Mouse (Mus musculus) lung, postnatal 0 days (tissue): ENCODE measurements around the gene Dynlt1b. TPM values are rescaled to one million over a fixed set of nuclear protein-coding genes. Genes with fewer than 3 reads are reported as not detected.
"Not testable (repeated sequence)": the region's sequence is repeated elsewhere in the genome, so short reads cannot be mapped to it uniquely, and the experiment has no call there.

Experiments used
- ATAC-seq: fragments of 200-750 bp; cut with Nextera tagmentation; 2 replicates; pipeline ENCODE4 v1.8.0; 2017; ENCODE audit warnings: moderate library complexity
- DNase-seq: peaks from one replicate; pipeline ENCODE4 v3.0.0-alpha.2; 2016; ENCODE audit warnings: low spot score
- H3K27ac ChIP-seq: fragments of 300-500 bp; sonication (generic); 2 replicates; pipeline ENCODE4 v1.5.1; 2014; ENCODE audit warnings: antibody characterized with exemption, mild to moderate bottlenecking, low read length, mixed read lengths
- H3K27me3 ChIP-seq: fragments of 300-500 bp; sonication (generic); replicated peaks from 2 replicates; pipeline ENCODE4 v1.6.1; 2014; ENCODE audit warnings: low read length, mixed read lengths; ENCODE audit not compliant: insufficient read depth
- H3K36me3 ChIP-seq: fragments of 300-500 bp; sonication (generic); 2 replicates; pipeline ENCODE4 v1.6.1; 2014; ENCODE audit warnings: low read length, mixed read lengths; ENCODE audit not compliant: insufficient read depth
- H3K4me1 ChIP-seq: fragments of 300-500 bp; sonication (generic); 2 replicates; pipeline ENCODE4 v1.6.1; 2014; ENCODE audit warnings: antibody characterized with exemption, low read depth, low read length, mixed read lengths; ENCODE audit not compliant: insufficient read depth
- H3K4me2 ChIP-seq: fragments of 300-500 bp; sonication (generic); replicated peaks from 2 replicates; pipeline ENCODE4 v1.6.1; 2014; ENCODE audit warnings: low read depth, mild to moderate bottlenecking, low read length, moderate library complexity, mixed read lengths
- H3K4me3 ChIP-seq: fragments of 300-500 bp; sonication (generic); 2 replicates; pipeline ENCODE4 v1.5.1; 2014; ENCODE audit warnings: low read depth, low read length
- H3K9ac ChIP-seq: fragments of 300-500 bp; sonication (generic); replicated peaks from 2 replicates; pipeline ENCODE4 v1.6.1; 2014; ENCODE audit warnings: low read depth, mild to moderate bottlenecking
- H3K9me3 ChIP-seq: fragments of 300-500 bp; sonication (generic); 2 replicates; pipeline ENCODE4 v1.6.1; 2016; ENCODE audit warnings: low read length, mixed read lengths
- WGBS: fragments of 180-500 bp; shearing (Covaris S2); extraction: QIAGEN DNeasy Blood & Tissue Kit; methylation state at CpG from one replicate; pipeline ENCODE4 v1.1.7; 2014; 5-methylcytosine and 5-hydroxymethylcytosine counted together
- polyA plus RNA-seq: library from polyadenylated mRNA; unstranded; fragments of >200 nt; fragmentation: Nextera tagmentation; extraction: Ambion mirVana; gene quantifications from 2 replicates; pipeline ENCODE4 v1.2.1, GENCODE M21; 2015

The Dynlt1b gene
- polyA plus RNA-seq, 1 experiment from 2014 or later: 571 TPM

DNA sequence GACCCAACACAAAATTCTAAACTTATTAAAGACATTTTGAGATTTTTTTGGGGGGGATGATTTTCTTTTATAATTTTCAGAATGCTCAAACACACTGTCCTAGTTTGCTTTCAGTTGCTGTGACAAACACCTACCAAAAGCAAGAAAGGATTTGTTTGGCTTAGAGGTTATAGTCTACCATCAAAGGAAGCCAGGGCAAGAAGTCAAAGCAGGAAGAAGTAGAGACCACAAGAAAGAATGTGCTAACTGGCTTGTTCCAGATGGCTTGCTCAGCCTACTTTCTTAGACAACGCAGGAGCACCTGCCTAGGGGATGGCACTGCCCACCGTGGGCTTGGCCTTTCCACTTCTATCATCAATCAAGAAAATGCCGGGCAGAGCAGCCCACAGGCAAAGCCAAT is 31.8 kb upstream of the Dynlt1b start:
- H3K4me3 ChIP-seq: not testable (repeated sequence)

DNA sequence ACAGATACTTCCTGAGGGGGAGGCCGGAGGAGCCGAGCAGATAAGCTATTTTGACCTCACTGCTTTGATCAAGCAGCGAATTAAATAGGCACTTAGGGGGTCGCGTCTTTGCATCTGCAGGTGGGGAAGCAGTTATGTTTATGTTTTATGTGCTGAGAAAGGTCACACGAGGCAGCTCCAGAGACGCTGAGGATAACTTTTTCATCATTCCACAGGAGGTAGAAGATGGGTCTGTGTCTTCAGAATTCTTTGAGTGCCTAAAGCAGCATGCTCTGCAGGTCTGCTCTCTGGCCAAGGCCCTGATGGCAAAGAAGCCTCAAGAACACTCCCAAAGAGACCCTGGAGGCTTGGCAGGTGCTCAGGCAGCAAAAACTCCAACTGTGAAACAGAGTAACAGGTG is 31.1 kb upstream of the Dynlt1b start:
- H3K4me1 ChIP-seq, H3K27me3 ChIP-seq, H3K27ac ChIP-seq, ATAC-seq, H3K4me2 ChIP-seq, H3K9me3 ChIP-seq, H3K4me3 ChIP-seq, H3K36me3 ChIP-seq, H3K9ac ChIP-seq: not testable (repeated sequence)
- 35% methylated on average over 7 of the region's 7 CpGs for WGBS
- peak; percentile 3 for DNase-seq

More for the DNA sequence above, 31.8 kb upstream of the Dynlt1b start:
- DNase-seq, H3K4me2 ChIP-seq, ATAC-seq, H3K4me1 ChIP-seq, H3K27ac ChIP-seq, H3K36me3 ChIP-seq, H3K9me3 ChIP-seq, H3K27me3 ChIP-seq, H3K9ac ChIP-seq: not testable (repeated sequence)
- WGBS: 67% methylated on average over 1 of the region's 3 CpGs

DNA sequence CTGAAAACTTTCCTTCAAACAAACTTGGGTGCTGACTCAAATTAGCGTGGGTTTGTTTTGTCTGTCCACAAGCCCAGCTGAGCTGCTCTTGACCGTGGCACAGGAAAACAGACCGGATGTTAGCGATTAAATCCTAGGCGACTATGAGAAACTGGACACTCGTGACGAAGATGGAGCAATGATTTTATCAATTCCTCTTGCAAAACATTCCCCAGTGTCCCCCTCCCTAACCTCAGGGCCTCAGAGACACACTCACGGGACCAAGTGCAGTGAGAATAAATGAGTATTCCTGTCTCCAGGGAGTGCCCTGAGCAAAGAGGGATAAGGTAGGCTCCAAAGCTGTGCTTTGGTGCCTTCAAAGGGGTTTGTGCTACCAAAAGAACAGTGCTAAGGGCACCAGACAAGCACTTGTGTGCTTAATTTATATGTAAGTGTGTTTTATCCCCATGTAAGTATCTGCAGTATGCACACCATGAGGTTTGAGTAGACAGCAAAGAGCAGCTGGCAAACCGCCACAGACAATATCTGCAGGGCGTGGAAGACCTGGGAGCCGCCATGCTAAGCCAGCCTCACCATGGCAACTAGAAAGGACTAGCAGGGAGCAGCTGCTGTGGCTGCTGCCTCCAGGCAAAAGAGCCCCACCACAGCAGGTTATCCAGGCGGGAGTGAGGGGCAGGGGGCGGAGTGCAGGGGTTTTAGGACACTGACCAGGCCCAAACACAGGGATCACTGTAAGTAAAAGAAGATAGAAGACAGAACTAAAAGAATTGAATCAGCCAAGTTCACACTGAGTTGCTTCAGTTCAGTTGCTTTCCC is 30.4 kb upstream of the Dynlt1b start:
- not testable (repeated sequence) for H3K4me1 ChIP-seq, H3K36me3 ChIP-seq, H3K27ac ChIP-seq, H3K9ac ChIP-seq, H3K4me2 ChIP-seq, H3K9me3 ChIP-seq, H3K27me3 ChIP-seq, H3K4me3 ChIP-seq
- ATAC-seq: peak; percentile 89
- DNase-seq: peak; percentile 4
- WGBS: 17% methylated on average over 6 of the region's 13 CpGs

DNA sequence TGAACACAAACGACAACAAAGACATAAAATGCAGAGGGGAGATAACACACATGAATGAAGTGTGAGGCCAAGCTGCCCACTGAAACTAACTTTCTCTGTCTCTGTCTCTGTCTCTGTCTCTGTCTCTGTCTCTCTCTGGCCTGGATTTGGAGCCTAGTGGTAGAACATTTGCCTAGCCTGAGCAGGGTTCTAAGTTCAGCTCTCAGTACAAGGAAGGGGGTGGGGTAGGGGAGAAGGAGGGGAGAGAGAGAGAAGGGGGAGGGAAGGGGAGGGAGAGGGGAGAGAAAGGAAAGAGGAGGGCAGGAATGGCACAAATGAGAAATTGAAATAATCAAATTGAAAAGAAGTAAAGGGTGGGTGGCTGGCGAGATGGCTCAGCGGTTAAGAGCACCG is 29.8 kb upstream of the Dynlt1b start:
- H3K4me3 ChIP-seq, H3K4me1 ChIP-seq, H3K9ac ChIP-seq, H3K4me2 ChIP-seq, ATAC-seq, H3K27ac ChIP-seq, H3K27me3 ChIP-seq, H3K9me3 ChIP-seq, H3K36me3 ChIP-seq, DNase-seq: not testable (repeated sequence)
- WGBS: 79% methylated on average over 4 of the region's 4 CpGs

DNA sequence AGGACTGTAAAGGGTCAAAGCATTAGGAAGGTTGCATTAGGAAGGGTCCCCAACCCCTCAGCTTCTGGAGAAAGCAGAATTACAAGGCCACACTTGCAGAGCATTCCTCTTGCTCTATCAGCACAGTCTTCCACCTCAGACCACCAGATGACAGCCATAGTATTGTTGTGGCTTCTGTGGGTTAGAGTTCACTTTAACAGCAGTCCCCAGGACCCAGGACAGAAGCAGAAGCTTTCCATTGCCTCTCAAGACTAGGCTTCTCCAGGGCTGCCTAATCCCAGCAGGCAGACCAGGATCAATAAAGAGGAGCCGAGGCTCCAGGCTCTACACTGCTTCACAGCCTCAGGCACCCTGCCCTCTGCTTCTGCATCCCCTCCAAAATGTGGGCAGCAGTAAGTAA is 25.4 kb upstream of the Dynlt1b start:
- H3K4me3 ChIP-seq, H3K9ac ChIP-seq, H3K27me3 ChIP-seq, H3K4me1 ChIP-seq, H3K9me3 ChIP-seq, H3K27ac ChIP-seq, H3K36me3 ChIP-seq, DNase-seq, ATAC-seq, H3K4me2 ChIP-seq: not testable (repeated sequence)
- 57% methylated on average over 1 of the region's 1 CpGs for WGBS

DNA sequence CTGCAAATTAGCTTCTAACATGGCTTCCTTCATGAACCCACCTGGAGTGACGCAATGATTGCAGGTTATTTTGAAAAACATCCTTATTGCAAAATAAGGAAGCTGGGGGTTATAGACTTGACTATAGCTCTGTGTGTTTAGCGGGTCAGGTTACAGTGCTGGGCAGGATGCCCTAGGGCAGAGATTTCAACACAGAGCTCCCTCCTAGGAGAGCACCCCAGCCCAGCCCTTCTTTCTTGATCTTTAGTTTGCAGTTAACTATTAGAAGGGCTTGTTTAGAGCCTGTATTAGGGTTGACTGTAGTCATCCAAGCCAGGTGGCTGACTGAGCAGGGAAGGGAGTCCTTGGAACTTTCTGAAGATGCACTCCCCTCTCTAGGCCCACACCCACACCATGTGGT is 22.9 kb upstream of the Dynlt1b start:
- H3K9me3 ChIP-seq, H3K36me3 ChIP-seq: not testable (repeated sequence)
- WGBS: 60% methylated on average over 1 of the region's 2 CpGs

DNA sequence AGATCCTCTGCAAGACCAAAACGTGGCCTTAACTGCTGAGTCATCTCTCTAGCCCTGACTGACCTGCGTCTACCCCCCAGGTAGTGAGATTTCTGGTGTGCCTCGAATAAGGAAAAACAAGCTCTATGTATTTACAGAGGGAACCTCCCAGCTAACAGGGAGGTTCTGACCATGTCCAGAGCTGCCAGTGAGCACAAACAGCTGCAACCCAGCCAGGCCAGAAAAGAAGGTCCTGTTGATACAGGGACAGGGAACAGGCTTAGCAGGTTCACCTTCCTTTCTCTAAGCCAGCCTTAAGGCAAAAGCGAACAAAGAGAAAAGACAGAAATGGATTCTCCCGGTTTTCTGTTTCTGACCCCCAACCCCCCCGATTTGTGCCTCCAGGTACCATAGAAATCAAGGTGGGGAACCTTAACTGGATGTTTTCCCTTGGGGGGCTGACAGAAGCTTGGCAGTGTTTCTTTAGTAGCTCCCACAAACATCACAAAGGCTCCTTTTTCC is 19.1 kb upstream of the Dynlt1b start:
- not testable (repeated sequence) for H3K36me3 ChIP-seq, H3K4me2 ChIP-seq, H3K27me3 ChIP-seq, H3K9ac ChIP-seq, H3K9me3 ChIP-seq, H3K4me1 ChIP-seq, H3K4me3 ChIP-seq, H3K27ac ChIP-seq
- peak; percentile 32; the same call in 1 of the 2 replicates for ATAC-seq
- peak; percentile 13 for DNase-seq
- 36% methylated on average over 6 of the region's 6 CpGs for WGBS

More for the DNA sequence above, 22.9 kb upstream of the Dynlt1b start:
- H3K9ac ChIP-seq, H3K4me1 ChIP-seq, DNase-seq, H3K4me3 ChIP-seq, H3K27me3 ChIP-seq, H3K4me2 ChIP-seq, H3K27ac ChIP-seq: not testable (repeated sequence)
- ATAC-seq: peak; percentile 97

DNA sequence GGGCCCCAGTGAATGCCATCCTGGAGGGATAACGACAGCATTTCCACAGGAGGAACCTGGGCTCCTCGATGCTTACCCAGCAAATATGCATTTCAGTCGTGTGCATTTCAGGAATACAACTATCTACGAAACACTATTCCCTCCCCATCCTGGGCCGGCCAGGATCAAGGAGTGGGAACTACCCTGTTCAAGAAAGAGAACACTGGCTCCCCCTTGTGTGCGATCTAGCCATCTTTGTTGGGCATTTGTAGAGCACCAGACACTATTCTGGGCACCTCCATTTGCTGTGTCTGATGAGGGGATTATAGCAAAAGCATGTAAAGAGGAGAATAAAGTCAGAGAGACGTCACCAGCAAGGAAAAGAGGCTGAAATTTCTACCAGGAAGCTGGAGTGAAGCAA is 12.8 kb upstream of the Dynlt1b start:
- H3K9ac ChIP-seq, H3K9me3 ChIP-seq, H3K4me1 ChIP-seq, H3K4me2 ChIP-seq, H3K36me3 ChIP-seq, DNase-seq, H3K27me3 ChIP-seq, H3K4me3 ChIP-seq, H3K27ac ChIP-seq: not testable (repeated sequence)
- ATAC-seq: 0 out of 2 replicates have a peak, but pooled peaks have one; percentile 23
- 19% methylated on average over 4 of the region's 7 CpGs for WGBS
